Mouse (Mus musculus) layer of hippocampus, adult 8-10 months (tissue): Measurements from ENCODE around the gene Fam110c. TPM values are rescaled to one million over a fixed set of nuclear protein-coding genes. Genes with fewer than 3 reads are reported as not detected.
"Not testable (repeated sequence)": the region's sequence is repeated elsewhere in the genome, so short reads cannot be mapped to it uniquely, and the experiment has no call there.

ENCODE experiments used
- DNase-seq, 2 experiments: peaks; one replicate each; pipeline ENCODE4 v3.0.0; 2022; ENCODE audit warnings: low spot score in 2 of 2
- total RNA-seq, 4 experiments: library from RNA; stranded (reverse); gene quantifications; 2 replicates each; pipeline ENCODE4 v1.2.4; 2022

Gene Fam110c
- under 1 TPM in 2 of 4 experiments, not detected in 2; 0.09 to 0.17 TPM for total RNA-seq

DNA sequence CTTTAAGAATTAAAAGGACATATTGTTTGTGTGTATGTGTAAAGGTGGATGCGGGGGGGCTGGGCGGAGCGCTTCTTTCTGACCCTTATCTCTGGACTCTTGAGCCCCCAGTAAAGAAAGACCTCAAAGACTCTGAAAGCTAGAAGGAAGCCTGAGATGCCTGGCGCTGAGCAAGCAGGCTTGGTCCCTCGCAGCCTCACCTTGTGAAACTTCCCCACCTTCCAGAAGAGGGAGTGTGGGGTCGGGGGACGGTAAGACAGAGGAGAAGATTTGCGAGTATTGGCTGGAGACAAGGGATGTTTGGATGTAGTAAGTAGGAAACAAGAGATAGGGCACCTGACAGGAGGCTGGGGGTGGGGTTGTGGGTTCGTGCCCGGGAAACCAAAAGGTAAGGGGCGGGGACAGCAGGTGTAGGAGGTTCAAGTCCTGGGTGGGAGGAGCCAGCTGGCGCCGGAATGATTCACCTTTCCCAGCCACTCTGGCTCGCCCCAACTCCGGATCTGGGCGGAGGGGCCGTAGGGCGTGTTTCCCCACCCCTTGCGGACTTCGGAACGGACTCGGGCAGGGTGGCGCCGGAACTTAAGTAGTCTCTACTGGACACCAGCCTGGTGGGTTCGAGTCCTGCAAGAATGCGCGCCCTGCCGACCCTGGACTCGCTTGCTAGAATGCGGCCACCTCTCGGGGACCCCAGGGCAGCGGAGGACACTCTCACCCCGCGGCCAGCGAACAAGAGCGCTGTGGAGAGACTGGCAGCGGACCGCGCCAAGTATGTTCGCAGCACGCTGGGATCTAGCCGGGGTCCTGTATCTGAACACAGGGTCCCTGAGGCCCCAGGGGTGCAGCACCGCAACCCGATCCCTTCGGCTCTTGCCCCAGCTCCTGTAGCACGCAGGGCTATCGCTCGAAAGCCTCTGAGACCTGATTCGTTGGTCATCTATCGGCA, at the start of gene Fam110c:
Gene Fam110c (plus strand): TSS at position 450 of the 943 bp plus-strand sequence.
- DNase-seq: no peak

DNA sequence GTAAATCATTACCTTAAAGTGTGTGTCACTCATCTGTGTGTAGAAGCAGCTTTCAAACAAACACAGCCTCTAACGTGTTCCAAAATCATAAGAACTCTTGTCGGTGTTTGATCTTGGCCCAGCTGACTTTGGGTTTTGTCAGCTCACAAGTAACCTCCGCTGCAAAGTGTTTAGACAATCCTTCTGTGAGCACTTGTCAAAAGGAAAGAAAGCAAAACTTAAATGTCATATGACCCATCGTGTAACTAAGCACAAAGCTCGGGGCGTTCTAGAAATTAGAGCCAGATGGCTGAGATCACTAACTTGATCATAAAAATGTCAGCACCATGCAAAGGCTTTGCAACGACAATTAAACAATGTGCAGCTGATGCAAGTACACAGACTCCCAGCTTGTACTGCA, 47.2 kb upstream of the Fam110c start:
- DNase-seq: peak in 1 of 2 experiments; percentile 15

DNA sequence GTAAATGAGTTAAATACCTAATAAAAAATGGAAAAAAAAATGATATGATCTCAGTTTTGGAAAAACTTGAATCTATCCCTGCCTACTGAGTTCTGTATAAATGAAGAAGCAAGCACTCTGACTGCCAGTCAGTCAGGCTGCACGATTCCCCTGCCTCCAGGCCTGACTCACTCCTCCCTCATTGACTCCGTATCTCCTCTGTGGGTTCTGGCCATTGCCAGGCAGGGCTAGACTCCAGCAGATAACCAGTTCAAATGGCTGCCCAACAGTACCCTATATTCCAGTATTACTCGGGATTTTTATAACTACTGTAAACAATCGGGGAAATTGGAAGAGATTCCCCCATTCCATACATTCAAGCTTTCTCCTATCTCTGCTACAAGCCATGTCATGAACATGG, 21.6 kb upstream of the Fam110c start:
- DNase-seq: no peak

DNA sequence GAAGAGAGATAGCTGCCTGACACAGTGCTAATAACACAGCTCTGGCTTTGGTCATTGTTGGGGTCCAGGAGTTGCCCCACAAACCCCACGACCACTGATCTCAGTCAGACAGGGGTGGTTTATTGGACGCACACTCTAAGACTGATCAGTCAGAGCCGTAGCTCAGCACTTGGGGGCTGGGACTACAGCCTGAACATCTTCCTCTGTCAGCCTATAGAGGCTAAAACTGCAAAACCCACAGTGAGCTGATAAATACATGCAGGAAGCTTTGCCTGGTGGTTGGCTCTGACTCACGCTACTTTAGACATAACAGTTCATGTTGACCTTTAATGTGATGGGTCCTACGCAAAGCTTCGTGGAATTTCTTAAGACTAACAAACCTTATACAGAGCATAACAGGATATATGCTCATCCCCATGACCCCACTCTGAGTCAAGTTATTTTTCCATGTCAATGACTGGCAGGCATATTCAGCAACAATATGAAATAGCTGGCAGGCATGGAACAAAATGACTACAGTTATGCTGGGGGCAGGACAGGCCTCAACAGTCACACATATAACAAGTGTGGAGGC, 17.3 kb upstream of the Fam110c start:
- no peak for DNase-seq

DNA sequence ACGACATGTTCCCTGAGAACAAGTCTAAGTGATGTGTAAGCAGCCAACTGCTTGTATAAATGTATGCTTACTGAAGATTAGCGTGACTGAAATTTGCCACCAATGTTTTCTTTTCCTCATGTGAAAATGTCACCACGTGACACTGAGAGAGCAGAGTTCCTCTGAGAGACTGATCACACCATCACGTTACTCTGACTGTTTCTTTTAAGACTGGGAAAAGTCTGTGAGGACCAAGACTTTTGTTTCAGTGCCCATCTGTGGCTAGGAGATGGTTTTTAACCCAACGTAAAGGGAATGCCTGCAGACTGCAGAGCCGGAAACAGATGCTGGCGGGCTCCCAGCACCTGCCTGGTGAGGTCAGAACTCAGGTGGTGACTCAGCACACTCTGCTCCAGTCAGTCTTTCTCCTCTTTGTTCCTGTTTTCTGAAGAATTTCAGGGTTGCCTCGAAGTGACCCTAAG, 14.2 kb upstream of the Fam110c start:
- no peak for DNase-seq

DNA sequence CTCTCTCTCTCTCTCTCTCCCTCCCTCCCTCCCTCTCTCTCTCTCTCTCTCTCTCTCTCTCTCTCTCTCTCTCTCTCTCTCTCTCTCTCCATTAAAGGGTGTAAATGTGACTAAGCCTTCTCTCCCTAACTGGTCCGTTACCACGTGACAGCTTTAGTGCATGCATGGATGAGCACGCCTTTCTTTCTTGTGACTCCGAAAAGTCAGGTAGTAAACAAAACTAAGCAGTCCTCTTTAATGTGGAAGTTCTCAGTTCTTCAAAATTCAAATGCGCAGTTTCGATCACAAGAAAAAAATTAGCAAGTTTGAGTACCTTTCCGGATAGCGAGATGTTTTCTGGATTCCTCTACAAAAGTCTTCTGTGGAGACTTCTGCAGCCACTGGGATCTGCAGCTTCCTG, 13.4 kb upstream of the Fam110c start:
- no peak for DNase-seq

DNA sequence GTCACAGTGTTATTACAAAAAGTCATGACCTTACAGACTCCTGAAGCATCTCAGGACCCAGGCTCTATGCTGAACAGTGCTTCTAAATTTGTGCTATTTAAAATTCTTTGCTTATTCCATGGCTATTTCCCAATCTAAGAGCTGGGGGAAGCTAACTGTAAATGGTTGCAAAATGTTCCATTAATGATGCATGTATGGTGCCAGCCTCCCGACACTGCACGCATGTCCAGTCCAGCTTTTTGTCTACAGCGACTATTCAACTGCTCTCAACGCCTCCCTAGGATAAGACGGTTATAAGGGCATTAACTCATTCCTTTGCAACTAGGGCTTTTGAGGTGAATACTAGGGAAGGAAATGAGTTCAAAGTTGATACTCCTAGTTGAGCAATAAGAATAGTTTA, 2.4 kb upstream of the Fam110c start:
- no peak for DNase-seq

DNA sequence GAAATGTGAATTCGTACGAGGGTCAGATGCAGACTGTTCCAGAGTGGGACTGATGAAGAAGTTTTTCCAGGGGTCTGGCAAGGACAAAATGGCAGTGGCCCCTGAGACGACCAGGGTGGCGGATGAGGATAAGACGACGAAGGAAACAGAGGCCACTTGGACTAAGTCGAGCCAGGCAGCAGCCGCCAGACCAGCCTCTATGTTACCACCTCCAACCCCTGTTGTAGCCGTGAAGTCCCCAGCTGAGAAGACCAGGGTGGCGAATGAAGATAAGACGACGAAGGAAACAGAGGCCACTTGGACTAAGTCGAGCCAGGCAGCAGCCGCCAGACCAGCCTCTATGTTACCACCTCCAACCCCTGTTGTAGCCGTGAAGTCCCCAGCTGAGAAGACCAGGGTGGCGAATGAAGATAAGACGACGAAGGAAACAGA, 710 bp downstream of the Fam110c start:
- not testable (repeated sequence) for DNase-seq

DNA sequence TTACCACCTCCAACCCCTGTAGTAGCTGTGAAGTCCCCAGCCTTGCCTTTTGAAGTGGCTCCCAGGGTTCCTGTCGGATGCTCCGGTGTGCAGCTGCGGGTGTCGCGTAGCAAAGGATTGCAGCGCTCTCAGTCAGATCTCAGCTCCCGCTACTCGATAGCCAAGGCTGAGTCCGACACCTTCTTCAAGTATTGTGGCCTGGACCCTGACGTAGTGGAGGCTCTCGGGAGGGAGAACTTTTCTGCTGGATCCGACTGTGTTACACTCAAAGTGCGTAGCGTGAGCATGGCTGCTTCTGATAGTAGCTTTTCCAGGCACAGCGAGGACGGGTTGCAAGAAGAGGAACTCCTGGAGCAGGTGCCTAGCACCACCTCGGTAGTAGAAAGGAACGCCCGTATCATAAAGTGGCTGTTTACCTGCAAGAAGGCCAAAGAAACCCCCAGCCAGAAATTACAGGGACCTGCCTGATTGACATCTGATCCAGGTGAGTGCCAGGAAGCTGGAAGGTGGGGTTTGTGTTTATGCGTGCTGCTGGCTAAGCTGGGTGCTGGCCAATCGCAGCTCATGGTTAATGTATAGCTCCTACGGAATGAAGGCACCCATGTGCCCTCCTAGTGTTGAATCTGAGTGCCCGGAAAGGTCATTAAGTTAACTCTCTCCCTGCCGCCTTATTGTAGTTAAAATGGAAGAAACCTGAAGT, 1.3 kb downstream of the Fam110c start:
- no peak for DNase-seq

DNA sequence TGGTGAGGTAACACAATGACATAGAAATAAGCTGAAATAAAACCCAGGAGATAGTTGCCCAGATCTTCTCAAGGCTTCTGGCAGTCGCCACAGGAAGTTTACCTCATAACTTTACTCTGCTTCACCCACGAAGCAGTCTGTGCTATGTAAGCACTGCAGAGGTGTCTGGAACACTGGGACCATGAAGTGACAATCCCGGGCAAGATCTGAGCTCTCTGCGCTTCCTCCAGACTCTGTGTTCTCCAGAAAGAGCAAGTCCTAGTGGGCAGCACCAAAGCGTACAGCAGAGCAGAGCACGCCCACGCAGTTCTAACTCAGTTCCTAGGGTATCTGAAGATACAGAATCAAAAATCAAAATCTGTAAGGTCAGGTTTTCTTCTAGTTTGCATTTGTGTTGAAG, 3.4 kb downstream of the Fam110c start:
- DNase-seq: no peak

DNA sequence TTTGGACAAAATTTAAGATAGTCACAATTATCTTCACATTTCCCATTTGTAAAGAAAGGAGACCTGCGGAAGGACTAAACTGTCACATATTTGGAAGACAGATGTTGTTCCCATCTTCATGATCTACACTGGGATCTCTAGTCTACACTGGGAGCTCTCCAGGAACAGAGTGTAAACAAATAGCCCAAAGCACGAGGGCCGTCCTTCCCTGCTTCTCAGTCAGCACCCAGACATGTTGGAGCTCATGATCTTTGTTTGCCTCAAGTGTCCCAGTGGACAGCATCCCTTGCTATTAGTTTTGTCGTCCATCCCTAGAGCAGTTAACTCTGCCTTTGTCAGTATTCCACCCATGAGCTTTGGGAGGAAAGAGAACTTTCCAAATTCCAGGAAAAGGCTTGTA, 4.4 kb downstream of the Fam110c start:
- DNase-seq: no peak

DNA sequence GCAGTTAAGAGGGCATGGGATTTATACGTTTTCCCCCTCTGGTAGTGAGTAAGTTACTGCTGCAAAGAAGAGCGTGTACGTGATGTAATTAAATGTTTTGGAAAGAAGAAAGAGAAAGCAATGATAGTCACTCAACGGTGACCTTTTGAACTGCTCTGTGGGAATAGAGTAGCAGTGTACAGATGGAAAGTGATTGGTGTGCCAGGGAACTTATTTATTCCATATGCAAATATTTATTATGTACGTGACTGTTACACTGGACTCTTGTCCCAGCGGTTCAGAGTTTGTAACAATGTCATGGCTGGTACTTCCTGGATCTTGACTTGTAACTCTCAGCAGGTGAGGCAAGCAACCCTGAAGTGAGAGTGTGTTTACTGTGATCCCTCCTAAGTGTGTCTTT, 6.7 kb downstream of the Fam110c start:
- DNase-seq: no peak

DNA sequence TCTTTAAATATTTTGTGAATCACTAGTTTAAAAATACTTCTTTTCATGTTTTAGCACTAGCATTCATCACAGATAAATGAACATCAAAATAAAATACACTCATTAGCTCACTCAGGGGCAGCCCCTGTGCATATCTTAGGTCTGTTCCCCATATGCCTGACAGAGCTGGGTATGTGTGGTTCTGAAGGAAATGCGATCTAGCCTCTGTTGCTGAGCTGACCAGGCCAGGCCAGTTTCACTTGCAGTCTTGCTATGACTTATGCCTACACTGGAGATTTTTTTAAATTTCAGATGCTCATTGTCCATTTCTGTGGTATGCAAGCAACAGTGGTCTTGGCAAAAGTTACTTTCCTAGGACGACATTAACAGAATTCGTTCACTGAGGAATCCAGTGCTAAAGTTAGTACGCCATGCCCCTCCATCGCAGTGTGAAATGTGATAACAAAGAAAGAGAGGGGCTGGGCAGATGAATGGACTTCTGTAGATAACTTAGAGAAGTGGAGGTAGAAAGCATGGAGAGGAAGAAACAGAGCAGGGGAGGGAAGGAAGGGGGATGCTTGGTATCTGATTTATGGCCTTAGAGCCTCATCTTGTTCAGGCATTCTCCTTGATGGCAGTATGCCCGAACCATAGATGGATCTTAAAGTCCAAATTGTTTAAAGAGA, 7.4 kb downstream of the Fam110c start:
- no peak for DNase-seq

DNA sequence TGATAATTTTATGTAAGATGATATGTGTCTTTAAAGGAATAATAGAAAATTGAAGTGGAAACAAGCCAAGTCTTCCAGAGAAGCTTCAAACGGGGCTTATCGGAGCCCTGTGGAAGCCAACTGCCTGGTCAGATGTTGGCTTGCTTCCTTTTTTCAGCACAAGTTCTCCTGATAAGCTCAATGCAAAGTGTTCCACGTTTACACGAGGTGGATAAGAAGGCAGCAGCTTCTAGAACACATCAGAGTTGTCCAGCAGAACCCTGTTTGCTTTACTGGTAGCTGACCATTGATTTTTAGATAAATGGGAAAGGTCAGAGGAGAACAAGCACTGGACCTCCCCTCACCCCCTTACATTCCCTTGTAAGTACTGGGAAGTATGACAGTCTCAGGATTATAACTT, 9.3 kb downstream of the Fam110c start:
- DNase-seq: no peak

DNA sequence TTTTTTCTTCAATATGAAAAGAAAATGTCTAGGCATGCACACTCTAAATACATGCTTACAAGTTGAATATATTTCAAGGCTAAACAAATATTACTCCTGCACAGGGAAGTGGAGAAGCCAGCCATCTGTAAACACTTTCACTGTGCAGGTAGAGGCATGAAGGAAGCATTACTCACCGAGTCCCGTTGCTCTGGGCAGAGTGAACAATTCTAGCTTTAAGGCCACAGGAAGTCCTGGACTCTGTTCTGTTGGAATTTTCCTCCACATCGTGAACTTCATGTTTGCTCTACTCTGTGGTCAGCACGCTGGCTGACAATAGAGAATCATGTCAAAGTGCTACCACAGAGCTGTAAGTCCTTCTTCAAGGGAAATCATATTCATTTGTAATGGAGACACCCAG, 9.7 kb downstream of the Fam110c start:
- no peak for DNase-seq

DNA sequence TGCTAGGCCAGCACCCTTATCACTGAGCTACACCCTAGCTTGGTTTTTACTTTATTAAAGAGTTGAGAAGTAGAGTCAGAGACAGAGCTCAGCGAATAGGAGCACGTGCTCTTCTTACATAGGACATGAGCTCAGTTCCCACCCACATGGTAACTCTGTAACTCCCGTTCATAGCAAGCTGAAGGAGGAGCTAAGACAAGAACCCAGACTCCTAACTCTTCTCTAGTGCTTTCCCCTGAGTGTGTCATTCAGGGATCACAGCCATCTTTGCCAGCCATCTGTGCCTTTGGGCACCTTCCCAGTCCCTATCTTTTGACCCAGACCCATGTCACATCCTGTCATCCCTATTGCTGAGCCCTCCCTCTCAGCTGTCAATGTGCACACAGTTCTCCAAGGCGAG, 13.4 kb downstream of the Fam110c start:
- DNase-seq: no peak

DNA sequence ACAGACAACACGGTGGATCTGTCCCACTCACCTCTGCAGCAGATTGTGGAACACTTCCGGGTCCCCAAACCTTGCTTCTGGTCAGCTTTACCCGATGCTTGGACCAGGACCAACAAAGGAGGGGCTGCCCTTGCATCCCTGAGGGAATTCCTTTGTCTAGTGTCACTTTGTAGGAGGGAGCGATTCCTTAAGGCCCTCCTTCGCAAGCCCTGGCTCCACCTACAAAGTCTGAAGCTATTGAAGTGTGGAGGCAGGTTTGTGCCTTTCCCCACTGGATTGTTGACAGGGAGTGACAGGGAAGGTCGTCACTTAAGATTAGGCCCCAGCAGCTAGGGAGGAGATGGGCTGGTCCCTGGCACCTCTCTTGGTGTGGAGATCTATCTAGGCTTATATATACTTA, 16.7 kb downstream of the Fam110c start:
- DNase-seq: no peak

DNA sequence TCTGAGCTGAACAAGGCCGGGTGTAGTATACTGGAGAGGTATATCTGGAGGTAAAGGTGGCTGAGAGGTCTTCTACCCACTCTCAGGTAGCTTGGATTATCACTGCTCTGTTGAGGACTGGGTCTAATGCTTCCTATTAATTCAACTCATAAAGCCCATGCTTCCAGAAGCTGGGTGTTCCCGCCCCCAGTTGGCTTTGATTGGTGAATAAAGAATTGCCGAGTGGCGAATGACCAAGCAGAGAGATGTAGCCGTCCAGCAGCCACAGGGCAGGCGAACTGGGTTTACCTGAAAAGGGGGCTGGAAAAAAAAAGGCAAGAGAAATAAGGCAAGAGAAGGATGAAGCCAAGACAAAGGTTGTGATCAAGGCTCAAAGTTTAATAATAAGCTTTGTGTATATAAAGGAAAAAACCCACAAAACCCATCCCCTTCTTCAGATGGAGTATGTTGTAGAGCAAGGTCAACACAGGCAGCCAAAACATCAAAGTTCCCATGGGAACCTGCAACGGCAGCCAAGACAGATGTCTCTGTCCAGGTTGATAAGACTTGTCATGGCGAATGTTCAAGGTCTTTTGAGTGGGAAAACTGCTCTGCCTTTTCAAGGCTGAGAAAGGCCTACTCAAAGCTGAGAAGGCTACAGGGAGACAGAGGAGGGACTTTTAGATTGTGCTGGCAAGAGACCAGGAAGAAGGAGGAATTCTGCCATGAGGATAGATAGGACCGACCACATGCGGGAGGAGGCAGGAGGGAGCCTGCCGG, 17.4 kb downstream of the Fam110c start:
- no peak for DNase-seq

DNA sequence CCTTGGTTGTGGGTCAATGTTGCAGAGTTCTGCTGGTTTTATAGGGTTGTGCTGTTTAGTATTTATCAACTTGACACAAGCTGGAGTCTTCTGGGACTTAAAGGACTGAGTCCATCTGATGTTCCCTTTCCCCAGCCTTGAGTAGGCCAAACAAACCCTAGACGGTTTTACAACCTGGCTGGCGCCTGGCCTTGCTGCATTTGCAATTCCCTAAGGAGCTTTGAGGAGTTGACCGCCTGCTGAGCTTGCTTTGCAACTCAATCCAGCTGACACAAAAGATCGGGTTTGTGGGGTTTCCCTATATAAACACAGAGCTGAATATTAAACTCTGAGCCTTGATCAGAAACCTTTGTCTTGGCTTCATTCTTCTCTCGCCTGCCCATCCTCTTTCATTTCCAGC, 18.8 kb downstream of the Fam110c start:
- no peak for DNase-seq

DNA sequence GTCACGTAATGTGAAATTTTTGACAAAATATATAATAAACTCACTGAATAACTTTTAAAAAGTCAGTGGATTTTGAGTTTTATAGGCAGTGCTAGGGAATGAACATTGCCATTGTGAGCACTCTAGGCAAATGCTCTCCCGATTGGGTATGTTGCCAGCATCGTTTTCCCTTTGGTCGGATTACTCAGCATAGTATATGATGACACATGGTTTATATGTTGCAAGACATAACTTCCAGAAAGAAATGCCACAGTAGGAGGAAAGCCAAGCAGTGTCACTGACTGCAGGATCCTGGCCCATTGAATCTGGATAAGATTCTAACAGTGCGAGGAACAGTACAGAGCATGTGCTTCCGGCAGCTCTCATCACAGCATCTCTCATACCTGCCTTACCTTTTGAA, 23.5 kb downstream of the Fam110c start:
- no peak for DNase-seq

DNA sequence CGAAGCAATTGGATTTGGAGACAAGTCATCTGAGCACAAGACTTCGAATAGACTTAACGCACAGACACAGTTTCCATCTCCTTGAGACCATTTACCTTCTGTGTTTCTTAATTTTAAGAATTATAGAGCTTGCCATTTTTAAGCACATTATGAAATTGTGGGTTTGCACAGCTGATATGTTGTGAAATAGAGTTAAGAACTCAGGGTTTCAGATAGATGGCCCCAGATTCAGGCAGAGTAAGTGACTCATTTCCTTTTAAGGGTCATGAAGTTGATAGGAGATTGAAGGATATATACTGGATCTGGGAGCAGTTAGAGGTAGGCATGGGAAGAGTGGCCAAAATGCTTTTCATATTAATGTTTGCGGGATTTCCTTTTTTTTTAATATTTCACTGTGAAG, 27.5 kb downstream of the Fam110c start:
- DNase-seq: no peak
